Mouse (Mus musculus): Measurements from ENCODE around the gene Defb45. TPM values are rescaled to one million over a fixed set of nuclear protein-coding genes. Genes with fewer than 3 reads are reported as not detected.

Gene Defb45
- polyA plus RNA-seq, 1 experiment from 2014 or later: not detected

Other genes starting within 250 kb of the Defb45 start
- gene Nrsn2, start 222.8 kb downstream of the Defb45 start, polyA plus RNA-seq (2014; fragmentation: Nextera tagmentation; extraction: Ambion mirVana): 2.5 and 2.7 TPM in 2 replicates
- 10.4 and 11.4 TPM in 2 replicates for gene Sox12, start 201.3 kb downstream of the Defb45 start, polyA plus RNA-seq (2014; fragmentation: Nextera tagmentation; extraction: Ambion mirVana)
- gene Zcchc3, start 184.4 kb downstream of the Defb45 start, polyA plus RNA-seq (2014; fragmentation: Nextera tagmentation; extraction: Ambion mirVana): 29.5 and 36.4 TPM in 2 replicates
- 0.87 and 5.1 TPM in 2 replicates for gene 6820408C15Rik, start 183.8 kb downstream of the Defb45 start, polyA plus RNA-seq (2014; fragmentation: Nextera tagmentation; extraction: Ambion mirVana)
- gene Defb23, start 134.8 kb downstream of the Defb45 start, polyA plus RNA-seq (2014; fragmentation: Nextera tagmentation; extraction: Ambion mirVana): not detected in 2 replicates
- gene Defb20, start 122.3 kb downstream of the Defb45 start, polyA plus RNA-seq (2014; fragmentation: Nextera tagmentation; extraction: Ambion mirVana): not detected in 2 replicates
- not detected in 2 replicates for gene Defb22, start 109.3 kb downstream of the Defb45 start, polyA plus RNA-seq (2014; fragmentation: Nextera tagmentation; extraction: Ambion mirVana)
- not detected in 2 replicates for gene Defb26, start 87.7 kb downstream of the Defb45 start, polyA plus RNA-seq (2014; fragmentation: Nextera tagmentation; extraction: Ambion mirVana)
- not detected in 2 replicates for gene Defb28, start 81.1 kb downstream of the Defb45 start, polyA plus RNA-seq (2014; fragmentation: Nextera tagmentation; extraction: Ambion mirVana)
- gene Defb29, start 59.3 kb downstream of the Defb45 start, polyA plus RNA-seq (2014; fragmentation: Nextera tagmentation; extraction: Ambion mirVana): not detected in 2 replicates
- gene Gm17416, start 30.1 kb downstream of the Defb45 start, polyA plus RNA-seq (2014; fragmentation: Nextera tagmentation; extraction: Ambion mirVana): not detected in 2 replicates
- not detected in 2 replicates for gene Defb21, start 26.7 kb downstream of the Defb45 start, polyA plus RNA-seq (2014; fragmentation: Nextera tagmentation; extraction: Ambion mirVana)
- not detected in 2 replicates for gene Defb19, start 19.1 kb downstream of the Defb45 start, polyA plus RNA-seq (2014; fragmentation: Nextera tagmentation; extraction: Ambion mirVana)
- not detected in 2 replicates for gene Defb36, start 4.9 kb upstream of the Defb45 start, polyA plus RNA-seq (2014; fragmentation: Nextera tagmentation; extraction: Ambion mirVana)
- 2.3 and 2.7 TPM in 2 replicates for gene Defb25, start 23.7 kb upstream of the Defb45 start, polyA plus RNA-seq (2014; fragmentation: Nextera tagmentation; extraction: Ambion mirVana)
- gene Rem1, start 27.6 kb upstream of the Defb45 start, polyA plus RNA-seq (2014; fragmentation: Nextera tagmentation; extraction: Ambion mirVana): 4.7 and 7.0 TPM in 2 replicates
- 122 and 134 TPM in 2 replicates for gene H13, start 70.1 kb upstream of the Defb45 start, polyA plus RNA-seq (2014; fragmentation: Nextera tagmentation; extraction: Ambion mirVana)
- gene Mcts2, start 87.6 kb upstream of the Defb45 start, polyA plus RNA-seq (2014; fragmentation: Nextera tagmentation; extraction: Ambion mirVana): 26.7 and 30.2 TPM in 2 replicates
- gene Id1, start 136.9 kb upstream of the Defb45 start, polyA plus RNA-seq (2014; fragmentation: Nextera tagmentation; extraction: Ambion mirVana): 128 and 138 TPM in 2 replicates
- 19.1 and 27.0 TPM in 2 replicates for gene Cox4i2, start 154.8 kb upstream of the Defb45 start, polyA plus RNA-seq (2014; fragmentation: Nextera tagmentation; extraction: Ambion mirVana)
- gene Bcl2l1, start 232.3 kb upstream of the Defb45 start, polyA plus RNA-seq (2014; fragmentation: Nextera tagmentation; extraction: Ambion mirVana): 77.3 and 86.7 TPM in 2 replicates
- 69.3 and 87.9 TPM in 2 replicates for gene Tpx2, start 248.6 kb upstream of the Defb45 start, polyA plus RNA-seq (2014; fragmentation: Nextera tagmentation; extraction: Ambion mirVana)

Measured in embryonic facial prominence, embryonic 14.5 days (tissue).